Mouse (Mus musculus) bone marrow, adult 2 months (tissue): Measurements from ENCODE around the gene Slc9a8.

ENCODE experiments used
- CTCF ChIP-seq: fragments of 200-500 bp; IDR thresholded peaks from 2 replicates; pipeline ENCODE4 v1.5.1; 2011; ENCODE audit warnings: low read length, control low read depth; ENCODE audit not compliant: control insufficient read depth, insufficient read depth
- POLR2A ChIP-seq: fragments of 200-500 bp; IDR thresholded peaks from 2 replicates; pipeline ENCODE4 v1.6.1; 2011; ENCODE audit warnings: low read depth, mild to moderate bottlenecking, control low read depth, low read length, borderline replicate concordance; ENCODE audit not compliant: control insufficient read depth

DNA sequence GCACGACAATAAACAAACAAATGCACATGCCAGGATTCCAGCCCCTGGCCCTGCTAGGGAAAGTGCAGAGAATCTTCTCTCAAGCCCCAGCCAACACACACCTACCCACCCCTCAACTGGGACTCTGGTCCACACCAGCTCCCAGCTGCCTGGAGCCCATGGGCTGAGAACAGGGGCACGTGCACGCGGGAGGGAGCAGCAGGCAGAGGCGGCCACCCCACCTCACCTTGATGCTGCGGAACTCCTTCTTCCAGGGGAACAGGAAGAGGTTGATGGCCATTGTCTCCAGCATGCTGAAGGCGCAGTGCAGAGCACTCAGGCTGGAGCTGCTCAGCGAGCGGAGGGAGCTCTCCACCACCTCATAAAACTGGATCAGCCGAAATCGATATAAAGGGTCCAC, 63.4 kb downstream of the Slc9a8 start:
- TF ChIP-seq CTCF (no peak), POLR2A (no peak)
